Comparison of ENCODE assay signal across 8 mouse cellular contexts in the genomic region with DNA sequence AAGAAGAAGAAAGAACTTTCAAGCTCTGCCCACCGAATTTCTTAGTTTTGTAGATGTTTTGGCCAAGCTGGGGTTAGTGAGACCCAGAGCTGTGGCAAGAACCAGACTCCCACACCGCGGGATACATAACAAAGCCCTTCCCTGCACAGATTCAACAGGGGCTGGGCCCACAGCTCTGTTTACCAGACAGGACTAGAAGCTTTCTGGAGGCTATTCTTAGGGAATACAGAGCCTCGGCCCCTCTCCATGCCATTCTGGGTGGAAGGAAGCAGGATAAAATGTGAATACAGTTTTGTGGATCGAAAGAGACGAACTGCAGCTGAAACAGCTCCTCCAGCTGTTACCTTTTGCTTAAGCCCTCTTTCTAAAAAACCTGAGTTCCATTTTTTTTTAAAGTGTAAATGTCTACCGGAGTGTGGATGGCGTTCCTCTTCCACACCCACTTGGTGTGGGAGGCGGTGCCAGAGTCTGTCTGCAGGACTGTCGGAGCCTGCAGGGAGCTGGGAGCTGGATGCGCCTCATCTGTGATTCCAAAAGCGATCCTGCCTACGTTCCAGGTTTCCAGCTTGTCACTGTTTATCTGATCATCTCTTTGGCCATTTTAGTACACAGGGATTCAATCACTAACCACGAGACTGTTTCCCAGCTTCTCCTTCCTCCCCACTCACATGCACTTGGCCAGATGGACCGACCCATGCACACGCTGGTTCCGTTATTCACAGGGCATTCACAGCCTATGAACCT. TPM values are rescaled to one million over a fixed set of nuclear protein-coding genes. Genes with fewer than 3 reads are reported as not detected.
A peak's percentile ranks its signal among the peaks of the same experiment; 100 is the strongest.
DNase-seq lines count a peak whose midpoint lies in the region; ATAC-seq lines count a peak whose summit lies in the region.

No protein-coding gene starts in this region.

- H3K36me3 ChIP-seq in heart, embryonic 11.5 days (ENCODE audit: control insufficient read depth, insufficient read depth, low read length) = no peaks in the 10 kb centered on the region
- no peaks in the 10 kb centered on the region for H3K36me3 ChIP-seq in forebrain, embryonic 10.5 days (replicated peaks)
- no peaks in the 10 kb centered on the region for H3K36me3 ChIP-seq in midbrain, embryonic 10.5 days

- peak overlapping the region; percentile 59 for H3K4me3 ChIP-seq in heart, embryonic 11.5 days (ENCODE audit: low read depth, low read length)
- peak overlapping the region; percentile 74 for H3K4me3 ChIP-seq in forebrain, embryonic 10.5 days
- H3K4me3 ChIP-seq in midbrain, embryonic 10.5 days = peak overlapping the region; percentile 78

- ATAC-seq in heart, embryonic 11.5 days (replicated peaks; ENCODE audit: insufficient number of reproducible peaks, low FRiP score, low TSS enrichment) = no peak

- H3K4me1 ChIP-seq in heart, embryonic 11.5 days (ENCODE audit: control insufficient read depth, insufficient read depth, low read length) = peaks cover 2% of the 10 kb centered on the region; the same call in 1 of the 2 replicates
- H3K4me1 ChIP-seq in forebrain, embryonic 10.5 days = peaks cover 24% of the 10 kb centered on the region
- H3K4me1 ChIP-seq in midbrain, embryonic 10.5 days = peaks cover 24% of the 10 kb centered on the region

- H3K4me2 ChIP-seq in heart, embryonic 11.5 days = peak overlapping the region; percentile 100

- H3K9ac ChIP-seq in heart, embryonic 11.5 days (ENCODE audit: low read depth, low read length) = 0 out of 2 replicates have a peak overlapping the region, but pooled peaks have one; percentile 43

- no peak for DNase-seq in heart, postnatal 36 days
- DNase-seq in R1 (ENCODE audit: low read depth, low spot score) (peak; percentile 70), adipocyte (ENCODE audit: low spot score) (no peak)
- no peak for DNase-seq in forebrain, embryonic 10.5 days (ENCODE audit: extremely low spot score, low spot score)
- DNase-seq in layer of hippocampus, adult 8-10 months (ENCODE audit: low spot score in 2 of 2) = peak; percentile 63 to 74
- DNase-seq in midbrain, embryonic 10.5 days (ENCODE audit: low spot score) = peak; percentile 15
- DNase-seq in ovary, postnatal 36 days (ENCODE audit: low spot score) = no peak

- intact Hi-C loops in heart, postnatal 36 days (cut with DNase I) = no loop called here

- H3K27me3 ChIP-seq in heart, embryonic 11.5 days (ENCODE audit: control insufficient read depth, insufficient read depth, low read length) = peaks cover 29% of the 10 kb centered on the region
- peaks cover 58% of the 10 kb centered on the region for H3K27me3 ChIP-seq in forebrain, embryonic 10.5 days (ENCODE audit: poor library complexity, severe bottlenecking)
- H3K27me3 ChIP-seq in midbrain, embryonic 10.5 days (ENCODE audit: low read depth, poor library complexity, severe bottlenecking) = peaks cover 51% of the 10 kb centered on the region

- no peak overlapping the region for H3K27ac ChIP-seq in heart, embryonic 11.5 days (ENCODE audit: low read depth, low read length)
- peak overlapping the region; percentile 60; the same call in 1 of the 2 replicates for H3K27ac ChIP-seq in forebrain, embryonic 10.5 days
- peak overlapping the region; percentile 74 for H3K27ac ChIP-seq in midbrain, embryonic 10.5 days (replicated peaks)

- 17% methylated on average over 17 of the region's 17 CpGs for WGBS in heart, embryonic 11.5 days (ENCODE audit: insufficient replicate concordance)
- 24% methylated on average over 17 of the region's 17 CpGs for WGBS in forebrain, embryonic 10.5 days
- 22% methylated on average over 17 of the region's 17 CpGs for WGBS in midbrain, embryonic 10.5 days

- H3K9me3 ChIP-seq in heart, embryonic 11.5 days (replicated peaks; ENCODE audit: control insufficient read depth, low read length) = no peaks in the 10 kb centered on the region
- no peaks in the 10 kb centered on the region for H3K9me3 ChIP-seq in forebrain, embryonic 10.5 days
- no peaks in the 10 kb centered on the region for H3K9me3 ChIP-seq in midbrain, embryonic 10.5 days (replicated peaks)

RNA-seq across cellular contexts. Expression of a gene that starts 1.4 kb away (rescaled TPM):
- 0.03 and 0.06 TPM in 2 replicates for polyA plus RNA-seq in heart, embryonic 11.5 days (2014; fragmentation: Nextera tagmentation; extraction: Ambion mirVana)
- total RNA-seq in heart, postnatal 36 days (2021) = not detected
- 0.05 TPM in 1 of 2 replicates, not detected in the other for polyA plus RNA-seq in forebrain, embryonic 10.5 days (2016; fragmentation: Nextera tagmentation; extraction: Ambion mirVana)
- 100 to 1,000 TPM in 2 of 4 experiments, 10 to 100 TPM in 2; 71.1 to 105 (median 89.3) TPM for total RNA-seq in layer of hippocampus, adult 8-10 months (2022)
- polyA plus RNA-seq in midbrain, embryonic 10.5 days (2016; fragmentation: Nextera tagmentation; extraction: Ambion mirVana) = 0.57 and 0.76 TPM in 2 replicates

Comparison
In these comparisons a context has a peak if more than half of its experiments do, and no peak if none do; other contexts are left out.
1. DNase-seq: peak in R1 (single experiment), layer of hippocampus, adult 8-10 months (2 of 2) and midbrain, embryonic 10.5 days (single experiment); none in heart, postnatal 36 days (0 of 2), forebrain, embryonic 10.5 days (single experiment), adipocyte (single experiment) and ovary, postnatal 36 days (single experiment).
2. Peak in every context shown above with its lines, with median percentiles within 50 percentile points of each other: H3K4me3 ChIP-seq.